Mouse (Mus musculus): ENCODE results near the gene Hinfp.
A peak's percentile ranks its signal among the peaks of the same experiment; 100 is the strongest.

Hinfp gene

DNA sequence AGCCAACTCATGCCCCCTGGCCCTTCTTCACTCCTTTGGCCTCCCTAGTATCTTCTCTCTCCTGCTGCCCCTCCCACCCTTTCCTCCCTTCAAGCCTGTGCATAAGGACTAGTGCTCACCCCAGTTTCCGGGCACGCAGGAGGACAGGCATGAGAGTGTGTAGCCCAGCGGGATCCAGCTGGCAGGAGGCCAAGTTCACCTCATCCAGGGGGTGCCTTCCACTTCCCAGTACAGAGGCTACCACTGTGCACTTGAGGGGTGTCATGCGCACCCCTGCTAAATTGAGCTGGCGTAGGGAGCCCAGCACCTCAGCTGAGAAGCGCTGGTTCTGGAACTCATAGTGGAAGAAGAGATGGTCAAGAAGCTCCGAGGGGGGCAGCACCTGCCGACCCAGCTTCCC is 49.3 kb downstream of the Hinfp start:
- no peak for DNase-seq (ENCODE audit: low spot score)

DNA sequence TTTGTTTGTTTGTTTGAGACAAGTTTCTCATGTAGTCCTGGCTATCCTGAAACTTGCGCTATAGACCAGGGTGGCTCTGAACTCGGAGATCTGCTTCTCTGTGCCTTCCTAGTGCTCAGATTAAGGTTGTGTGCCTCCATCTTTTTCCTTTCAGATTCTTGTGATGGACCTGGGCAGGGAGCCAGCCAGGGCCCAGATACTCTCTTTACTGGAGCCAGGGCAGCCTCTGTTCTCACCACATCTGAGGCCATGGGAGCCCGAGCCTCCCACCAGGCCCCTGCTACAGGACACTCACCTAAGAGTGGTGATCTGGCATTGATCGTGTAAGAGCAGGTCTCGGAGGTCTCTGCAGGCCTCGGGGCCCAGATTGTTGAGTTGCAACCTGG is 50.3 kb downstream of the Hinfp start:
- DNase-seq (ENCODE audit: low spot score): no peak

DNA sequence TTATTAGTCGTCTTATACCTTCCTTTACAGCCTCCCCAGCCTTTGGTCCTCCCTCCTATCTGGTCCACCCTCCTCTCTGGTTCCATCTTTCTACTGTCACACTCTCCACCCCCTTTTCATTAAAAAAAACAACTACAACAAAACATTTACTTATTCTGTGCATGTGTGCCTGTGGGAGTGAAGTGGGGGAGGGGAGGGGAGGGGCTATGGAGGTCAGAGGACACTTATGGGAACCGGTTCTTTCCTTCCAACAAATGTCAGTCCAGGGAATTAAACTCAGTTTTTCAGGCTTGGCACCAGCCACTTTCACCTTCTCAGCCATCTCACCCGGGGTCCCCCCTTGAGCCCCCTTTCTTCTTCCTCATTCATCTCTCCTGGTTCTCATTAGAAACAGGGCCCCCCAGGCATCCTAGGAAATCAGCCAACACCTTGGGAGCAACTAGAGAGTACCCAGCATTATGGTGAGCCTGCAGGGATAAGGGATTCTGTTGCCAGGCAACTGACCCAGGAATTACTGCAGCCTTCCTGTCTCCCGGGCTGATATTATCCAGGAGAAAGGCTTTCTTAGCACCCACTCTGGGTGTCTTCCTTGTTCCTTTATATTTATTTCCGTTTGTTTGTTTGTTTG is 50.8 kb downstream of the Hinfp start:
- no peak for DNase-seq (ENCODE audit: low spot score)

DNA sequence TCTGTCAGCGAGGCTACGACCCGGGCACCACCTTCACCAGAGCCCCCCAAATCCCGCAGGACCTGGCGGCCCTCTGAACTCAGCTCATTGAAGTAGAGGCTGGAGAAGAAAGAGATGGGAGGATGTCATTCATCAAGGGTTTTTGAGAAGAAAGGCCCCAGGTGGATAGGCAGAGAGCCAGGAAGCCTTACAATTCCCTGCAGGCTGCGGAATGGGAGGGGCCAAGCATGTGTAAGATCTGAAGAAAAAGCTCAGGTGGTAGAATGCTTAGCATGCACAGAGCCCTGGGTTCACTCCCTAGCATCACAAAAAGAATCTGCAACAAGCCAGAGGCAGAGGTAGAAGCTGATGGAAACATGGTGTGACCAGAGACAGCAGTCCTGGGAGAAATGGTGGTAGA is 52.0 kb downstream of the Hinfp start:
- no peak for DNase-seq (ENCODE audit: low spot score)

DNA sequence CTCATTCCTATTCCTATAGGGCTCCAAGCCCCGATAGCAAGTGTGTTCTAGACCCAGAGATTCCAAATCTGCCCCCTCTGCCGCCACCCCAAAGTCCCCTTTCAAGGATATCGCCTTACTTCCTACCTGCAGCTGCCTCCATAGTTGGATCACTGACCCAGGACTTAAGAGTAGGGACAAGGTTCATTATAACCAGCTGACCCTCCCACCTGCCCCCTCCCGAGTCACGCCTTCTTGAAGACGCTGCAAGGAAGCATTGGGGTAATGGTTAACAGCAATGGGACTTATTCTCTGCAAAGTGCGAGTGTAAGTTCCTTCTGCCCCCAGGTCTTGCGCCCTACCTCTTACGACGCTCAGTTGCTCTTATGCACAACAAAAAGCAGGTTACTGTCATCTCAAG is 54.2 kb downstream of the Hinfp start, which contains the start of gene Pdzd3:
Gene Pdzd3, minus strand, starts transcription at position 158 of the 400 bp plus-strand sequence.
- peak; percentile 82 for DNase-seq (ENCODE audit: low spot score)

DNA sequence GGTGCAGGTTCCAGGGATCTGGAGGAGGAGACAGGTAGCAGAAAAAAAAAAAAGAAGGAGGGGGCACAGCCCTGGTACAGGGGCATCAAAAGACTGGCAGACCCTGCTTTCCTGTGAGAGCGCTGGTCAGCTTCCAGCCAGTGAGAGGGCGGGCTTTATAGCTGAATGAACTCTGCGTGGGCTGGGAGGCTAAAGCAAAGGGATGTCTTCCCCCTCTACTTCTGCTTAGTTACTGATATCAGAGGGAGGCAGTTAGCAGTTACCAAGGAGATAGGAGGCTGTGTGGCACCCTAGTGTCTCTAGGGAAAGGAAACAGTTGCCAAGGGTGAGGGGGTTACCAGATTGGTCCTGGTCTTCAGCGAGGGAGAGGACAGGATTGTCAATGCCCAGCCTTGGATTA is 55.0 kb downstream of the Hinfp start:
- DNase-seq (ENCODE audit: low spot score): no peak

DNA sequence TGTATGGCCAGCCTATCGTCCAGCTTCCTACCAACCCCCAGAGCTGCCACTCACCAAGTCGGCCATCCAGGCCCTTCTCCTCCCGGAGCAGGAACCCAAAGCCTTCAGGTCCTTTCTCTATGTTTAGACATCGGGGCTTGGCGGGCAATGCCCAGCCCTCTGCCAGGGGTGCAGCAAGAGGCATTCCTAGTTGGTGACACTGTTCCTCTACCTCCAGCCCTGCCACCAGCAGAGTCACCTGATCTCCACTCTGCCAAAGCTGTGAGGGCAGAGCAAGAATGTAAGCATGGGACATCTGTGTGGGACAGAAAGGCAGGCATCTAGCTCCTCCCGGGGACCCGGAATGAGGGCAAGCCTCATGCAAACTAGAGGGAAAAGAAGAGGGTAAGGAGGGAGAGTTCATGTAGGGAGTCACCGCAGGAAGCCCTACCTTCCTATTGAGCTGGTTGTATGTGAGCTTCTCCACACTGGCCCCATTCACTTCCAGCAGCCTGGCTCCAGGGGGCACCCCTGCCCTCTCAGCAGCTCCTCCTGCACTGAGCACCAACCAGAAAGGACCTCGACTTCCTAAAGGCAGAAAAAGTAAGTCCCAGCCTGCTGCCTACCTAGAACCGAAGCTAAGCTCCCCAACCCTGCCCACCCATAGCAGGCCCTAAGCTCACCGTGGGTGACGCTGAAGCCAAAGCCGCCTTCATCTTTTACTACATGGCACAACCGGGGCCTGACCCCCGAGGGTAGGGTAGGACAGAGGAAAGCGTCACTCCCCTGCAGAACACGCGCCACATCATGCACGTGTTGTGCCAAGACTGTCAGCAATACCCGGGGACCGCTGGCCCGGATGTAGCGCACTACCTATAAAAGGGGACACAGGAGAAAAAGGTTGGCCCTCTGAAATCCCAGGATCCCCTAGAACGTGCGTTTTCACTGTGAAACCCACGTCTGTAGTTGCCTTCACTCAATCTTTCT is 56.0 kb downstream of the Hinfp start:
- DNase-seq (ENCODE audit: low spot score): peak; percentile 47

DNA sequence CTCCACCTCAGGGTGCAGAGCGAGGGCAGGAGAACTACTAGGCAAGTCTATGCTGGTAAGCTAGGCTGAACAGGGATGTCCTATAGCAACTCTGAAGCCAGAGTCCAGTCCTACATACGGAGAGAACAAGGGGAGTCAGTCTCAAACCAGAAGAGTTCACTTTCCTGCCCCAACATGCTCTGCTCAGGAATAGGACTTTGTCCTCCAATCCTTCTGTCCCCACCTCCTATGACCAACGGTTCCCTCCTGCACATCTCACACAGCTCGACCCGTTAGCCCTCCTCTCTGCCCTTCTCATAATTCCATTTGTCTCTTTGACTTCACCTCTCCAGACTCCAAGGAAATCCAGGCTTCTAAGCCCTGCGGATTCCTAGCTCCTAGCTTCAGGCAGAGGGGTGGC is 57.6 kb downstream of the Hinfp start:
- no peak for DNase-seq (ENCODE audit: low spot score)

DNA sequence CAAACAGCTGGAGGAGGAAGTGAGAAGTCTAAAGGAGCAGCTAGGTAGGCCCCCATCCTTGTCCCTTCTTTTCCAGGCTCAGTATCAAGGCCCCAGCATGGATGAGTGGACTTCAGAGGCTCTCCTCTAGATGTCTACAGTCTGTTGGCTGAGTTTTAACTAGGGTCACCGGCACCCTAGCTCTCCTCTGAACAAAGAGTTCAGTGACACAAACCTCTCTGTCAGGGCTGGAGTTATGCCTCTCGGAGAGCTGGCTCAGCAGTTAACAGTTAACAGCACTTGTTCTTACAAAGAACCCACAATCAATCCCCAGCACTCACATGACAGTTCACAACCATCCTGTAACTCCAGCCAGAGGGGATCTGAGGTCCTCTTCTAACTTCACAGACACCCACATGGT is 61.9 kb downstream of the Hinfp start:
- peak; percentile 34 for DNase-seq (ENCODE audit: low spot score)
